Mouse (Mus musculus) cerebellum, adult 2 months (tissue): ENCODE data around the gene Cask.

Source experiments
- CTCF ChIP-seq: fragments of 200-500 bp; IDR thresholded peaks from 2 replicates; pipeline ENCODE4 v1.5.1; 2011; ENCODE audit warnings: low read depth, mild to moderate bottlenecking, control low read depth, low read length, moderate library complexity, borderline replicate concordance; ENCODE audit not compliant: insufficient read depth
- POLR2A ChIP-seq: fragments of 200-500 bp; IDR thresholded peaks from 2 replicates; pipeline ENCODE4 v1.6.1; 2011; ENCODE audit warnings: low read length, control low read depth, borderline replicate concordance; ENCODE audit not compliant: insufficient read depth

DNA sequence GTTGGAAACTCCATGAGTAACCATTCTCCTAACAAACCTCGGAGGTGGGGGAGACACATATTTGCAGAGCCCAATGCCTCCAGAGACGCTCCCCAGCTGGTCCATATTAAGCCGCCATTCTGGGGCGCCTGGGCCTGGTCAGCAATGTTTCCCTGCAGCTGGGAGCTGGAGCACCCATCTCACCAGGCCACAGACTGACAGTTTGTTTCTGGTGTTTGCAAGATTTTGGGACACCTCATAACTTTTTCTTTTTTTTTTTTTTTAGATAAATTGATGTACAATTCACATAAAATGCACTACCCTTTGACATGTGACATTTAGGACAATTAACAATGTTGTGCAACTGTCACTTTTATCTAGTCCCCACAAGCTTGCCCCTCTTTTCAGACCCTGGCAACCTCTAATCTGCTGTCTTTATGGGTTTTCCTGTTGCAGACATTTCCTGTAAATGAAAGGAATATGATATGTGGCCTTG is 378.4 kb downstream of the Cask start:
- TF ChIP-seq CTCF (no peak), POLR2A (no peak)
